In genomic region chr6:48581257-48581656, GRCm38 (mm10) we compare ENCODE assay signal across 22 mouse cellular contexts. TPM values are rescaled to one million over a fixed set of nuclear protein-coding genes. Genes with fewer than 3 reads are reported as not detected.
DNase-seq lines count a peak whose midpoint lies in the region; ATAC-seq lines count a peak whose summit lies in the region.
"Had no signal": no experiment of that assay in that cellular context is flagged by ENCODE, and none has a peak within 500 bp of the region (broad histone marks: within the 10 kb centered on the region; RNA-seq: fewer than 3 reads in every experiment).

No protein-coding gene starts in this region.

- H3K4me2 ChIP-seq in heart, embryonic 11.5 days = no peak overlapping the region
- no peak overlapping the region for H3K4me2 ChIP-seq in heart, embryonic 15.5 days
- no peak overlapping the region for H3K4me2 ChIP-seq in neural tube, embryonic 13.5 days
- H3K4me2 ChIP-seq: embryonic facial prominence, embryonic 13.5 days; forebrain, embryonic 12.5 days; hindbrain, embryonic 14.5 days; intestine, embryonic 15.5 days had no signal

- no peak overlapping the region for H3K4me3 ChIP-seq in heart, embryonic 11.5 days (ENCODE audit: low read depth, low read length)
- H3K4me3 ChIP-seq in heart, embryonic 15.5 days = no peak overlapping the region
- no peak overlapping the region for H3K4me3 ChIP-seq in neural tube, embryonic 13.5 days
- H3K4me3 ChIP-seq: embryonic facial prominence, embryonic 13.5 days; forebrain, embryonic 12.5 days; hindbrain, embryonic 10.5 days; intestine, embryonic 15.5 days had no signal

- H3K27me3 ChIP-seq in heart, embryonic 11.5 days (ENCODE audit: control insufficient read depth, insufficient read depth, low read length) = no peaks in the 10 kb centered on the region
- H3K27me3 ChIP-seq in heart, embryonic 15.5 days = no peaks in the 10 kb centered on the region
- H3K27me3 ChIP-seq in neural tube, embryonic 13.5 days = no peaks in the 10 kb centered on the region
- H3K27me3 ChIP-seq: CH12.LX; embryonic facial prominence, embryonic 13.5 days; forebrain, embryonic 12.5 days; intestine, embryonic 15.5 days; Patski had no signal

- H3K27ac ChIP-seq in heart, embryonic 11.5 days (ENCODE audit: low read depth, low read length) = 0 out of 2 replicates have a peak overlapping the region, but pooled peaks have one; percentile 17
- peak overlapping the region; percentile 68 for H3K27ac ChIP-seq in heart, embryonic 15.5 days
- no peak overlapping the region for H3K27ac ChIP-seq in neural tube, embryonic 13.5 days (replicated peaks)
- H3K27ac ChIP-seq: embryonic facial prominence, embryonic 13.5 days; forebrain, embryonic 12.5 days; hindbrain, embryonic 10.5 days; hindbrain, embryonic 14.5 days; intestine, embryonic 15.5 days had no signal

- intact Hi-C loops in heart, postnatal 25 days (cut with DNase I) = loop anchor here (5.0 kb wide), 1 partner anchor 191 kb away; the partner anchor contains the start of gene Gimap3

- DNase-seq in heart, postnatal 25 days (ENCODE audit: low spot score) = no peak
- DNase-seq in heart, adult 8-10 months (ENCODE audit: low spot score) = no peak
- DNase-seq in neural tube, embryonic 10.5 days (ENCODE audit: extremely low spot score, low spot score) = no peak
- DNase-seq: cerebellum, adult 9-11 months; gastrocnemius, postnatal 10 days; kidney, adult 18-20 months had no signal

- H3K9ac ChIP-seq in heart, embryonic 11.5 days (ENCODE audit: low read depth, low read length) = no peak overlapping the region
- H3K9ac ChIP-seq in heart, embryonic 15.5 days = no peak overlapping the region
- 0 out of 2 replicates have a peak overlapping the region, but pooled peaks have one; percentile 8 for H3K9ac ChIP-seq in neural tube, embryonic 13.5 days
- H3K9ac ChIP-seq: embryonic facial prominence, embryonic 13.5 days; forebrain, embryonic 12.5 days; hindbrain, embryonic 14.5 days; intestine, embryonic 15.5 days had no signal

- H3K4me1 ChIP-seq in heart, embryonic 11.5 days (ENCODE audit: control insufficient read depth, insufficient read depth, low read length) = peaks cover 6% of the 10 kb centered on the region; the same call in 1 of the 2 replicates
- peaks cover 24% of the 10 kb centered on the region for H3K4me1 ChIP-seq in heart, embryonic 15.5 days (replicated peaks)
- H3K4me1 ChIP-seq in neural tube, embryonic 13.5 days (replicated peaks) = no peaks in the 10 kb centered on the region; the same call in 1 of the 2 replicates
- H3K4me1 ChIP-seq: forebrain, embryonic 12.5 days had no signal

- no peaks in the 10 kb centered on the region for H3K36me3 ChIP-seq in heart, embryonic 11.5 days (ENCODE audit: control insufficient read depth, insufficient read depth, low read length)
- no peaks in the 10 kb centered on the region for H3K36me3 ChIP-seq in heart, embryonic 15.5 days
- H3K36me3 ChIP-seq in neural tube, embryonic 13.5 days = no peaks in the 10 kb centered on the region
- H3K36me3 ChIP-seq: embryonic facial prominence, embryonic 13.5 days; forebrain, embryonic 12.5 days; hindbrain, embryonic 10.5 days; intestine, embryonic 15.5 days had no signal

- no peaks in the 10 kb centered on the region for H3K9me3 ChIP-seq in heart, embryonic 11.5 days (replicated peaks; ENCODE audit: control insufficient read depth, low read length)
- no peaks in the 10 kb centered on the region for H3K9me3 ChIP-seq in heart, embryonic 15.5 days (replicated peaks)
- H3K9me3 ChIP-seq in neural tube, embryonic 13.5 days = no peaks in the 10 kb centered on the region
- H3K9me3 ChIP-seq: embryonic facial prominence, embryonic 13.5 days; forebrain, embryonic 12.5 days; hindbrain, embryonic 10.5 days; intestine, embryonic 15.5 days had no signal

- ATAC-seq in heart, embryonic 11.5 days (replicated peaks; ENCODE audit: insufficient number of reproducible peaks, low FRiP score, low TSS enrichment) = no peak
- peak; percentile 66 for ATAC-seq in heart, embryonic 15.5 days (replicated peaks; ENCODE audit: insufficient number of reproducible peaks, insufficient read depth, low FRiP score, low read depth)
- no peak for ATAC-seq in neural tube, embryonic 13.5 days (ENCODE audit: low read depth)
- ATAC-seq: activated CD4-positive, CD25-positive, alpha-beta regulatory T cell, adult 4 months; Patski had no signal

- 11% methylated on average over 3 of the region's 3 CpGs for WGBS in heart, embryonic 11.5 days (ENCODE audit: insufficient replicate concordance)
- 29% methylated on average over 3 of the region's 3 CpGs for WGBS in heart, embryonic 15.5 days
- 45% methylated on average over 3 of the region's 3 CpGs for WGBS in neural tube, embryonic 13.5 days

RNA-seq across cellular contexts. Expression of gene Gm45021, which starts 8.2 kb away (rescaled TPM):
- 0.77 and 1.3 TPM in 2 replicates for polyA plus RNA-seq in heart, embryonic 11.5 days (2014; fragmentation: Nextera tagmentation; extraction: Ambion mirVana)
- total RNA-seq in heart, postnatal 25 days (2021) = not detected
- polyA plus RNA-seq in heart, embryonic 15.5 days (2015; fragmentation: Nextera tagmentation; extraction: Ambion mirVana) = 0.70 TPM in 1 of 2 replicates, not detected in the other
- total RNA-seq in heart, adult 8-10 months (2022) = not detected
- polyA plus RNA-seq in neural tube, embryonic 13.5 days (2015; fragmentation: Nextera tagmentation; extraction: Ambion mirVana) = not detected in 2 replicates
- total RNA-seq: adrenal gland, adult 18-20 months; adrenal gland, postnatal 14 days; CH12.LX; gastrocnemius, postnatal 10 days; gastrocnemius, postnatal 4 days had no signal
- polyA plus RNA-seq: activated CD4-positive, CD25-positive, alpha-beta regulatory T cell, adult 4 months; embryonic facial prominence, embryonic 13.5 days; forebrain, embryonic 12.5 days; forebrain, embryonic 16.5 days; frontal cortex, adult 2 months; hindbrain, embryonic 10.5 days; hindbrain, embryonic 14.5 days; intestine, embryonic 15.5 days; Patski had no signal

RNA-seq across cellular contexts. Expression of gene Rarres2, which starts 8.7 kb away (rescaled TPM):
- 16.4 and 18.3 TPM in 2 replicates for polyA plus RNA-seq in heart, embryonic 11.5 days (2014; fragmentation: Nextera tagmentation; extraction: Ambion mirVana)
- 10 to 100 TPM; 73.6 to 91.2 TPM for total RNA-seq in heart, postnatal 25 days (2021)
- polyA plus RNA-seq in heart, embryonic 15.5 days (2015; fragmentation: Nextera tagmentation; extraction: Ambion mirVana) = 50.4 and 53.8 TPM in 2 replicates
- 100 to 1,000 TPM in 1 of 4 experiments, 10 to 100 TPM in 3; 62.1 to 108 (median 77.5) TPM for total RNA-seq in heart, adult 8-10 months (2022)
- 9.2 and 10.9 TPM in 2 replicates for polyA plus RNA-seq in neural tube, embryonic 13.5 days (2015; fragmentation: Nextera tagmentation; extraction: Ambion mirVana)

RNA-seq across cellular contexts. Expression of gene Repin1, which starts 12.4 kb away (rescaled TPM):
- polyA plus RNA-seq in heart, embryonic 11.5 days (2014; fragmentation: Nextera tagmentation; extraction: Ambion mirVana) = 22.0 and 26.5 TPM in 2 replicates
- 10 to 100 TPM; 31.0 to 31.8 TPM for total RNA-seq in heart, postnatal 25 days (2021)
- 23.4 and 28.1 TPM in 2 replicates for polyA plus RNA-seq in heart, embryonic 15.5 days (2015; fragmentation: Nextera tagmentation; extraction: Ambion mirVana)
- total RNA-seq in heart, adult 8-10 months (2022) = 10 to 100 TPM; 35.5 to 40.9 (median 36.3) TPM
- 38.0 and 40.3 TPM in 2 replicates for polyA plus RNA-seq in neural tube, embryonic 13.5 days (2015; fragmentation: Nextera tagmentation; extraction: Ambion mirVana)

RNA-seq across cellular contexts. Expression of gene Gm44965, which starts 12.5 kb away (rescaled TPM):
- polyA plus RNA-seq in heart, embryonic 11.5 days (2014; fragmentation: Nextera tagmentation; extraction: Ambion mirVana) = not detected in 2 replicates
- 1 to 10 TPM; 1.0 to 2.2 TPM for total RNA-seq in heart, postnatal 25 days (2021)
- not detected in 2 replicates for polyA plus RNA-seq in heart, embryonic 15.5 days (2015; fragmentation: Nextera tagmentation; extraction: Ambion mirVana)
- 1 to 10 TPM in 2 of 4 experiments, not detected in 2; 1.0 to 2.8 TPM for total RNA-seq in heart, adult 8-10 months (2022)
- not detected in 2 replicates for polyA plus RNA-seq in neural tube, embryonic 13.5 days (2015; fragmentation: Nextera tagmentation; extraction: Ambion mirVana)
- total RNA-seq: adrenal gland, adult 18-20 months; adrenal gland, postnatal 14 days; CH12.LX had no signal
- polyA plus RNA-seq: activated CD4-positive, CD25-positive, alpha-beta regulatory T cell, adult 4 months; embryonic facial prominence, embryonic 13.5 days; forebrain, embryonic 12.5 days; forebrain, embryonic 16.5 days; frontal cortex, adult 2 months; intestine, embryonic 15.5 days had no signal

RNA-seq across cellular contexts. Expression of gene Zfp775, which starts 20.6 kb away (rescaled TPM):
- polyA plus RNA-seq in heart, embryonic 11.5 days (2014; fragmentation: Nextera tagmentation; extraction: Ambion mirVana) = 5.8 and 6.0 TPM in 2 replicates
- 10 to 100 TPM; 10.9 to 11.2 TPM for total RNA-seq in heart, postnatal 25 days (2021)
- 5.7 and 7.3 TPM in 2 replicates for polyA plus RNA-seq in heart, embryonic 15.5 days (2015; fragmentation: Nextera tagmentation; extraction: Ambion mirVana)
- 10 to 100 TPM; 12.9 to 15.5 (median 14.1) TPM for total RNA-seq in heart, adult 8-10 months (2022)
- polyA plus RNA-seq in neural tube, embryonic 13.5 days (2015; fragmentation: Nextera tagmentation; extraction: Ambion mirVana) = 11.3 and 15.7 TPM in 2 replicates
